Mouse (Mus musculus) kidney, adult 8-10 months (tissue): Measurements from ENCODE around the gene Mrps7.
"Not testable (repeated sequence)": the region's sequence is repeated elsewhere in the genome, so short reads cannot be mapped to it uniquely, and the experiment has no call there.

Source experiments
- DNase-seq, 2 experiments: peaks; one replicate each; pipeline ENCODE4 v3.0.0; 2022

Mrps7 gene

DNA sequence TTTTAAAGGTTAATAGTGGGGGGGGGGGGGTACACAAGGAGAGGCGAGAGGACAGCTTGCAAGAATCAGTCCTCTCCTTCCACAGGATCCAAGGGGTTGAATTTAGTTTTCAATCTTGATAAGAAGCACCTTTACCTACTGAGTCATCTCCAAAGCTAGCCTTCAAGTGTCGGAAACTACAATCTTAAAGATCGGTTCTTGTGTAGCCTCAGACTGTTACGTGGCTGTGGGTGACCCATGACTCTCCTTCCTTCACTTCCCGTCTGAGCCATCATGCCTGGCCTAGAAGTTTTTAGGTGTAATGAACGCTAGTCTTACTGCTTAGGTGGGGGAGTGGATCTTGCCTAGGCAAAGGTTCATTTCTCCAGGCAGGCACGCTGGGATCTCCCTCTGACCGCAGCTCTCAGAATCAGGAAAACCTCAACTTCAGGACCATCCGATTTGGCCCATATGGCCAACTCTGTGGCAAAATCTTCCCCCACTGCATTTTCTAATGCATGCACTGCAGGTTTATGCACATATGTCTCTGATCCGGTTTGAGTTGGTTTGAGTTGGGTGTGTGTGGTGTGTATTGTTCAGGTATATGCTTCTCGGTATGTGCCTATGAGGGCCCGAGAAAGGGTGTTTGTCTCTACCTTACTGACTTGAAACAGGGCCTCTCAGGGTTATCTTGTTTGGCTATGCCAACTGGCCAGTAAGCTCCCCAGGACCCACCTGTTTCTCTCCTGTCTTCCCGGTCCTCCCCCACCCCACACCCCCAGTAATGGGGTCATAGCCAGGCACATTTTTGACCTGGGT lies 26.2 kb downstream of the Mrps7 start:
- no peak for DNase-seq

DNA sequence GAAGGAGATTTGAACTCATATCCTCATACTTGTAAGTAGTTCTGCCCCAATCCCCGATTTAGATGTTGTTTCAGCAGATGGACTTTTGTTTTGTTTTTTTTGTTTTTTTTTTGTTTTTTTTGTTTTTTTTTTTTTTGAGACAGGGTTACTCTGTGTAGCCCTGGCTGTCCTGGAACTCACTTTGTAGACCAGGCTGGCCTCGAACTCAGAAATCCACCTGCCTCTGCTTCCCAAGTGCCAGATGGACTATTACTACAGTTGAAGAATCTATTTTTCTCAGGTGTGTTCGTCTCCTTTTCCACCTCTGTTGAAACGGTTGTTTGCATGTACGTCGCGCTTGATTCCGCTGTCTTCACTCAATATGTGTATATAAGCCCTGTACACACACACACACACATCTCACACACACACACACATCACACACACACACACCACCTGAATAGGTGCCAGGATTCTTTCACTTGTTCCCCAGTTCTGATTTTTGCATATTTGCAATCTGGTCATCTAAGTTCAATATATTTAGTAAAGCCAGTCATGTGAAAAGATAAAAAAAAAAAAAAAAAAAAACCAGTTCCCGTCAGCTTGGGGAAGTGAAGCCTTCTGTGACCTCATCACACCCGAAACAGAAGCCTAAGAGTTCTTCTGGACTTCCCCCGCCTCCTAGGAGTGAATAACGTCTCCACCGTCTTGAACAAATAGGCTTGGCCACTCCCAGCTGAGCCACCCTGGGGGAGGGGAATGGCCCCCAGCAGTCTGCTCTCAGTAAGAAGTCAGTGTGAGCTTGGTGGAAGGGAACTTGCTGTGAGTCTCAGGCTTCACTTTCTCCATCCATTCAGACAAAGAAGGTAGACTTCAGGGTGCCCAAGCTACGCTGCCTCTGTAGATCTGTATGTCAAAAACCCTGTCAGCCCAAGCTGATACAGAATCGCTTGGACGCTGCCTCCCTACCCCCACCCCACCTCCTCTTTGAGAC lies 27.1 kb downstream of the Mrps7 start:
- no peak for DNase-seq

DNA sequence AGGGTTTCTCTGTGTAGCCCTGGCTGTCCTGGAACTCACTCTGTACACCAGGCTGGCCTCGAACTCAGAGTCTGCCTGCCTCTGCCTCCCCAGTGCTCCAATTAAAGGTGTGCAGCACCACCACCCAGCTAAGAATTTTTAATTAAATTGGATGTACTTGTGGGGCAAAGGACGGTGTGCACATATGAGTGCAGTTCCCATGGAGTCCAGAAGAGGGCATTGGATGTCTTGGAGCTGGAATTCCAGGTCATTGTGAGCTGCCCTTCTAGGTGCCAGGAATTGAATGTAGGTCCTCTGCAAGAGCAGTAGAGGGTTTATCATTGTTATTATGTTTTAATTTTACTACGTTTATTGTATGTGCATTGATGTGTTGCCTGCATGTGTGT lies 27.8 kb downstream of the Mrps7 start:
- DNase-seq: peak in 1 of 2 experiments; percentile 72

DNA sequence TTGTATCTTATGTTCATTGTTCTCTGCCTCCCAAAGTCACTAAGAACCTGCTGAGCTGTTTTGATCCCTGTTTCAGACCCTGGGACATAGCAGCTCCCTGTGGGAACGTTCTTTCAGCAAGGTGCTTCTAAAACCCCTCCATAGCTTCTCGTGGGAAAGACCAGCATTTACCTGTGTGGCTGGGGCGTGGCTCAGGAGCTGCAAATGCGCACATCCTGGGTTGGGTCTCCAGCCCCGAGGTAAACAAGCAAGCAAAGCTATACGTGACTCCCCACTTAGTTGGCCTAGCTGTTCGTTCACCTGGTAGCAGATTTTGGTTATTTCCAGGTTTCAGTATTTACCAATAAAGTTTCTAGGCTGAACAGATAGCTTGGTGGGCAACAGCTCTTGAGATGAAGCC lies 28.5 kb downstream of the Mrps7 start:
- no peak for DNase-seq

DNA sequence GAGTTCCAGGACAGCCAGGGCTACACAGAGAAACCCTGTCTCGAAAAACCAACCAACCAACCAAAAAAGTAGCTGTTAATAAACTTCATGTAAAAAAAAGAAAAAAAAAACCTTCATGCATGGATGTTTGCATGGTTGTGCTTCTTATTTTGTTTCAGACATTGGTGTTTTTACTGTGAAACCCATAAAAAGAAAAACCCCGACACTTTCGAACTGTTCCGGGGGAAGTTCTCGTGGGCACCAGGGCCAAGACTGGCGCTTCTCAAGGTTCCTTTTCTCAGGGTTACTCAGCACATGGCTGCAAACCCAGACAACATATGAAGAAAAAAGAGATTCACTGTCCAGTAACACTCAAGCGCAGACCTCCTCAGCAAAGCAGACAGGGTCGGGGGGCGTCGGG lies 29.1 kb downstream of the Mrps7 start:
- DNase-seq: no peak

DNA sequence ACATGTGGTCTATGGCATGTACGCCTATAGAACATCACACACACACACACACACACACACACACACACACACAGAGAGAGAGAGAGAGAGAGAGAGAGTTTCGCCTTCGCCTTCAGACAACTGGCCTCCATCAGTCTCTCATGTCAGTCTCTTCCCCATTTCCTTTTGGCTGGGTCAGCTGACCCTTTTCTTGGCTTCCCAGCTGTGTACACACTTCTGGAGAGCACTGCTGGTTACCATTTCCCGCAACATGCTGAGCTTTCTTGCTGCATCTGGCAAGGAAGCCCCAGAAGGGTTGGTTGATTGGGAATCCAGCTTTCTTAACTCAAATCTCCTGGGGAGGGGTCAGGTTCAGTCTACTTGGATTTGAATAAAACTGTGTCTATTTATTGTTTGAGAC lies 30.4 kb downstream of the Mrps7 start:
- DNase-seq: no peak

DNA sequence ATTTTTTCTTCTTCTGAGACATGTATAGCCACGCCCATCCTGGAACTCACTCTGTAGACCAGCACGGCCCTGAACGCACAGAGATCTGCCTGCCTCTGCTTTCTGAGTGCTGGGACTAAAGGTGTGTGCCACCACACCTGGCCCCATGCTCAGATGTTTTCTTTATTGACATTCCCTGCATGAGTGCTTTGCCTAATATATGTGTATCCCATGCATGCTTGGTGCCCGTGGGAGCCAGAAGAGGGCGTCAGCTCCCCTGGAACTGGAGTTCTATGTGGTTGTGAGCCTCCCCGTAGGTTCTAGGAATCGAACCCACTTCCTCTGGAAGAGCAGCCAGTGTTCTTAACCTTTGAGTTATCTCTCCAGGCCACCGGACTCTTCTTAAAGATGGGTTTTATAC lies 31.3 kb downstream of the Mrps7 start:
- DNase-seq: no peak

DNA sequence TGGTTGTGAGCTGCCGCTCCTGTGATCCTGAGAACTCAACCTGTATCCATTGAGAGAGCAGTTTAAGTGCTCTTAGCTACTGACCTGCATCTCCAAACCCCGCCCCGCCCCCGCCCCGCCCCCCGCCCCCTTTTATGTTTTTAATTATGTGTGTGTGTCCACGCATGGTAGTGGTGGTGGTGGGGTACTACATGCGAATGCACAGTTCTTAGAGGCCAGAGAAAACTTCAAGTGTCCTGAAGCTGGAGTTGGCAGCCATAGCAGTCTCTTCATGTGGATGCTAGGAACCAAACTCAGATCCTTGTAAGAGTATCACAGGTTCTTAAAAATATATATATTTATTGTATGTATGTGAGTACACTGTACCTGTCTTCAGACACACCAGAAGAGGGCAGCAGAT lies 31.8 kb downstream of the Mrps7 start:
- DNase-seq: no peak

DNA sequence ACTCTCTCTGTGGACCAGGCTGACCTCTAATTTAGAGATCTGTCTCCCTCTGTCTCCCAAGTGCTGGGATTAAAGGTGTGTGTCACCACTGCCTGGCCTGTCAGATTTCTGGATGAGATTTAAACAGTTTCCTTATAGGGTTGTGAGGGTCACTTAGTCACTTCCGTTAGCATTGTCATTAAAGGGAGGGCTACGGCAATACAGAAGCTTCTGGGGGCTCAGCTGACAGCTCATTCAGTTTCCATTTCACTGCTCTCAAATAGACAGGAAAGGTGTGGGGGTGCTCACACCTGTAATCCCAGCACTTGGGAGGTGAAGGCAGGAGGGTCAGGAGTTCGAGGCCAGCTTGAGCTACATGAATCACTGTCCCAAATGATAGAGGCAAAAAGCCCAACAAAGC lies 33.2 kb downstream of the Mrps7 start:
- no peak for DNase-seq

DNA sequence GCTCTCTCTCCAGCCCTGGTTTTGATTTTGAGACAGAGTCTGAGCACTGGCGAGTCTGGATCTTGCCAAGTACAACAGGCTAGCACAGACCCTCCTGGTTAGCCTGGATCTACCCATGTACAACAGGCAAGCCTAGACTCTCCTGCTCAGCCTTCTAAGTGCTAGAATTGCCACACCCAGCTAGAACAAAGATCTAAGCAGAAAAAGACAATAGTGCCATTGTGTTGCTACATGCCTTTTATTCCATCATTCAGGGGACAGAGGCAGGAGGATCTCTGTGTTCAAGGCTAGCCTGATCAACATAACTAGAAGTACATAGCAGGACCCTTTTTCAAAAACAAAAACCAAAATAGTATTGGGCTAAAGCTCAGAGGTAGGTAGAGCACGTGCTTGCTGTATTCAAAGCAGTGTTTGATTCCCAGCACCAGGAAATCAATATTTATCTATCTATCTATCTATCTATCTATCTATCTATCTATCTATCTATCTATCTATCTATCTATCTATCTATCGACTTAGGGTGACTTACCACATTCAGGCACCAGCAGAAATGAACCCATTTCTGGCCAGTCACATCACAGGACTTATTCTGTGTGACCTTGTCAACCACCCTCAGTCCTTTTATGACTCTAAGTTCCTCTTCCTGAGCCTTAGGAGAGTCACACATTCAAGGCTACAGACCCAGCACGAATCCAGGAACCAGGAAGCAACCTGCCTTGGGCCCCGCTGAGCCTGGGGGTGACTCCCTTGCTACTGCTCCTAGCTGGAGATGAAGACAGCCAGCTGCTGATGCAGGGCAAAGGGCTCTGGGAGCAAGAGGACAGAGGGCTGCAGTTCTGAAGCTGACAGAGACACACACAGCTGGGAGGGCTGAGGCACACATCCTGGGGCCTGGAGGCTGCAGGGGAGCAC lies 35.0 kb downstream of the Mrps7 start:
- DNase-seq: no peak

DNA sequence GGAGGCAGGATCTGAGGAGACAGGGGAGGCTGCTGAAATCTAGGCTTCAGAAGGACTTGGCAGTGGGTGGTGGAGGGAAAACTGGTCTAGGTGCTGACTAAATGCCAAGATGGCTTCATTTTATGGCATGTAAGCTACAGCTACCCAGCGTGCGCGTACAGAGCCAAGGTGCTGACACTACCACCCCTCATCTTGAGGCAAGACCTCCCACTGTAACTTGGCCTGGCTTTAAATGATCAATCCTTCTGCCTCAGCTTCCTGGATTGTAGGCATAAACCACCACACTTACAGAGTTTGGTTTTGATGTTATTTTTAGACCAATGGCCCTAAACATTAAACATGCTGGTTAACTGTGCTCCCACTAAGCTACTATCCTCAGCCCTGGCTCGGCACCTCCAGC lies 35.8 kb downstream of the Mrps7 start:
- DNase-seq: no peak

DNA sequence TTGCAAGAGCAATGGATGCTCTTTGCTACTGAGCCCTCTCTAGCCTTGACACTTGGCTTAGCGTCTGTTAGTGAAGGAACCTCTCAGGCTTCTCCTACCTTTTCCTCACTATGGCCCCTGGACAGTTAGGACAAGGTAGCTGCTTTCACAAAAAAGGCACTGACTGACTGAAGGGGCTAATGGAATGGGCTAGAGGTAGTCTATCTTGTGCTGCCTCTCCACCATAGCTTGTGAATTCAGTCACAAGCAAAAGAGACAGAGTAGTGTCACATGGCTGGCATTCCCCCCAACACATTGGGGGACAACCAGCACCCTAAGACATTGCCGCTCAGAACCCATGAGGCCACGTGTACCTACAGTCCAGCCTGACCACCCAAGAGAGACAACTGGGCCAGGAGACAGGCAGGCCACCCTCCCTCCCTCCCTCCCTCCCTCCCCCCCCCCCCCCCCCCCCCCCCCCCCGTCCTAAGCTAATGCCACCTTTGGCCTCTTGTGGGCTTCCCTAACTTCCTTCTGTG lies 36.6 kb downstream of the Mrps7 start:
- no peak for DNase-seq

DNA sequence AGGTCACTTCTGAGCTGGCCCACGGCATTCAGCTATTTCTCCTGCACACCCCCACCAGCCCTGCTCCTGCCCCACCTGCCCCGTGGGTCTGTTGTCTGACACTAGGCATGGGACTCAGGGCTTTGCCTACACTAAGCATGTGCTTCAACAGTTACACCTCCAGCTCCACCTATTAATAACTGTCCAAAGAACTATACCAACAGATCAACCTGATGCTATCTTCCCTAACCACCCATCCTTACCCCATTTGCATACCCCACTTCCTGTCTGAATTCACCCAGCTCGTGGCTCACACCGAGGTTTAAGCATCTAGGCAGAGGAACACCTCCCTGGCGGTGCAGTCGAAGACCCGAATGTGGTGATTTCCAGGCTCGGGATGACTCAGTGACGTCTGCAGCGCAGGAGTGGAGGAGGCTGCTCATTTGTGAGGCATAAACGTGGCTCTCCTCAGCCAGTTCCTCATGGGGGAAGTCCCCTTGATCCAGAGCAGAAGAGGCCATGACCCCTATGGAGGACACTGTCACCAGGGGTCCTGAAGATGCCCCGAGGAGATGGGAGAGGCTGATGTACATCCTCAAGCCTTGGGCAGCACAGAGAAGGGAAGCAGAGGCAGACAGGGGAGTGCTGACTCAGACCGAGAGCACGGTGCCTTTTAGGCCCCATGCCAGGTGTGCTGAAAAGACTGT lies 37.4 kb downstream of the Mrps7 start:
- DNase-seq: no peak

DNA sequence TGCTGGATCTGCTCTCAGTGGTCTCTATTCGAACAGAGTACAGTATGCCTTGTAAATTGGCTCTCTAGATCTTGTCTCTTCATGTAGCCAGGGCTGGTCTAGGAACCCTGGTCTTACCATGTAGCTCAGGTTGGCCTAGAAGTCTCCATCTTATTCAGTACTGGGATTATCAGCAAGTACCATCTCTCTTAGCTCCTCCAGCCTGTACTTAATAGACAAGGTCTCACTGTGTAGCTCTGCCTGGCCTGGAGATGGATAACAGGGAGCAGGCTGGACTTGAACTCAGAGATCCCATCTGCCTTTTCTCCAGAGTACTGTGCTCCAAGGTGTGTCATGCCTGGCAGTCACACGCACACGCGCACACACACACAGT lies 37.9 kb downstream of the Mrps7 start:
- DNase-seq: no peak

DNA sequence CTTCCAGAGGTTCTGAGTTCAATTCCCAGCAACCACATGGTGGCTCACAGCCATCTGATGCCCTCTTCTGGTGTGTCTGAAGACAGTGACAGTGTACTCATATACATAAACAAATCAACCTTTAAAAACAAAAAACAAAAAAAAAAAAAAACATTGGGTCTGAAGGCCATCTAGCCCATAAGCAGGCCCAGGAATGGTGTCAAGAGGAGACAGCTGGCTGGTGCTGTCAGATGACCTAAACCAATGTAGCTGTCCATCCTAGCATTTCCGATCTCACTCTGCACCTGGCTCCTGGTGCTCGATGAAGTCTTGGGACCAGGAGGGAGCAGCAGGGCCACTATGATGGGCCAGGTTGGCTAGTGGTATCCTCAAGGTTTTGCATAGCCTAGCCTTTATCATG lies 39.0 kb downstream of the Mrps7 start:
- DNase-seq: no peak

DNA sequence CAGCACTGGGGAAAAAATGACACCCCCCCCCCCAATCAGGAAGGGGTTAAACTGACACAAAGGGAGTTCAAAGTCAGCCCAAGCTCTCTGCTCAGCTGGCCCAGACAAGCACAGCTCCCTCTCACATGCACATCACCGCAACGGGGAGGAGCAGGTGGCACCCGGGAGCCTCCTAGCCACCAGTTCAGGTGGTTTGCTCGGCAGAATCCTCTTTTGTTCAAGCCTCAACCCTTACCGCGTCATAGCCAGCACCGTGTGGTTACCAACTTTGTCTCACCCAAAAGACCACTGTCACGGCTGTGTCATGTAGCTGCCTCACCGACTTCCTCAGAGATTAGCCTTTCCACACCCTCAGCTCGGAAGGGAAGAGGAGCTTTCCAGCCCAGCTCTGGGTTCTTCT lies 39.5 kb downstream of the Mrps7 start:
- DNase-seq: no peak

DNA sequence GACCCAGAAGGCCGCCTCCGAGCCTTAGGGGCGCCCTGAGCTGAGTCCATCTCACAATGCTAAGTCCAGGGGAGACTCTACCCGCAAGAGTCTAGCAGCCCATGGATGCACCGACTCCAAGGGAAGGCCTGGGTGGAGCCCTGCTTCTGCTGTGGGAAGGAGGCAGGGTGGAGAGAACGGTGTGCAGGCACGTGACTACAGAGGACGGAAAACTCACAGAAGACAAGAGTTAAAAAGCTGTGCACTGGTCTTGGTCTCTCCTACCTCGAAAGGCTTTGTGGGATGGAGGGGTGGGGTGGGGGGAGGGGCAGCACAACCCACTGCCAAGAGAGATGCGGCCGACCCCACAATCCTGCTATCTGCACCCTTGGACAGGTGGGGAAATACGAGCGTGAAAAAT lies 40.6 kb downstream of the Mrps7 start:
- no peak for DNase-seq

DNA sequence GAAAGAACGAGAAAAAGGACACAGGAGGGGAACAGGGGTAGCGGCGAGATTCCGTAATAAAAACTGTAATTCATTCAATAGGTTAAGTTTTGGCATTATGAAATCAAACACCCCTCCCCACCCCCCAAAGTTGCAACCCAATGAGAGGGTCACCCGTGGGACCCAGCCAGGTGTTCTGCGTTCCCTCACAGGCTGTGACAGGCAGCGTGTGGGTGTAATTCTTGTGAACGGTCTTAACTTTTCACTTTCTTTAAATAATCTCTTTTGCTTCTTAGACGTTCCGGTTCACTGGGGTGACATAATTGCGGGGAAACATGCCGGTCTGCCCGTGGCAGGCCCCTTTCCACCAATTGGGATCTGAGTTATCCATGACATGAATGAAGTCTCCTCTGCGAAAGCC lies 41.8 kb downstream of the Mrps7 start:
- DNase-seq: not testable (repeated sequence)

DNA sequence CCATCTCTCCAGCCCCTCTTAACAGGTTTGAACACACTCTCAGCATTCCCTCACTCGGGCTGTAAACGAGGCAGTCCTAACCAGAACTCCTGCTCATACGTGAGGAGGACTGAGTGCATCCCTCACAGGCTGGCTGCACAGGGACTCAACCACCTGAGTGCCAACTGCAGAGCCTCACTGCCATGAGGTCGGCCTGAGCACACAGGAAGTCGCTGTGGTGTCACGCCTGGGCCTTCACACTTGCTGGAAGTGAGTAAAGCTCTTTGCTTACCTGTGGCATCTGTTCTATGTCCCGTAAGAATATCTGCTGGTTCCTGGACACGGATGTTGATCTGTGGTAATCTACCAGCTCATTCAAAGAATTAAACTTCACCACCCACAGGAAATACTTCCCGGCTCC lies 42.7 kb downstream of the Mrps7 start:
- no peak for DNase-seq

DNA sequence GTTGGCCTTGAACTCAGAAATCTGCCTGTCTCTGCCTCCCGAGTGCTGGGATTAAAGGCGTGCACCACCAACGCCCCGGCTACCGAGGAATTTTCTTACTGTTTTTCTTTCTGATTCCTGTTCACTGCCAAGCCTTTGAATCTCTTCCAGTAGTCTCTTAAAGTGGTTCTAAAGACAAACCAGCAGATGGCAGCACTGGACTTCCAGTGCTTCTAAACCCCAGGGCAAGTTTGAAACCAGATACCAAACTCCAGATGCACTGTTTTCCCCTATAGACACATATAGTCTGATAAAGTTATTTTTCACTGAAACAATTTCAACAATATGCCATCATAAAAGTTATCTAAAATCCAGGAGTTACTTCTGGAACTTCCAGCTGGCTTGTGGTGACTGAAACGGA lies 43.7 kb downstream of the Mrps7 start:
- DNase-seq: peak; percentile 39 to 44

DNA sequence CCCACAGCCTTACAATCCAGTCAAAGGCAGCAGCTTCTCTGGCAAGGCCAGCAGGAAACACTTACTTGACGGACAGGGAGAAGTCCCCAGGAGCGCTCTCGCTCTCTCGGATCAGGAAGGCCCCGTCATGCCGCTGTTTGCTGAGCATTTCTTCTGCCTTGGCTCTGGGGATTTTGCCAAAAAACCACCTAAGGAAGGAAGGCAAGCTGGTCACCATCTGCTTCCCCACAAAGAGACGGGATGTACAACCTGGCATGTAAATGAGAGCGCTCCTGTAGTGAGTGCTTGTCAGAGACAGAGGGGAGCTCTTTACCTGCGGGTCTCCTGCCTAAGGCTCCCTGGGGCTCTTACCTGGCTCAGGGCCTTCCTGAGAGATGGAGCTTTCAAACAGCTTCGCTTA lies 46.0 kb downstream of the Mrps7 start:
- DNase-seq: peak in 1 of 2 experiments; percentile 30

DNA sequence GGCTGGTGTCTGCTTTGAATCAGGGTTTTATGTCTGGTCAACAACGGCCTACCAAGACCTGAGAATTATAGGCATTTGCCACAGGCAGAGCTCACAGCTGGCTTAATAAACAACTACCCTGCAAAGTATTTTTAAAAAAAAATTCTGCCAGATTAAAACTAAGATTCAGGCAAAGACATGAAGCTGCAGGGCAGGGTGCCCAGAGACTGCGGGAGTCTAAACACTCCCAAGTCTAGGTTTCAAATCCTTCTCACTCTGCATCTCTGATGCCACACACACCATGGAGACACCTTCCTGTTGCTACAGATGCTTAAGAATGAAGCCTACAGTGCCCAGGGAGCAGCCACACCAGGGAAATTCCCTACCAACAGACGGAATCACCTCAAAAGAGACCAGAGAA lies 48.0 kb downstream of the Mrps7 start:
- no peak for DNase-seq
